Mouse (Mus musculus) heart, adult 18-20 months (tissue): ENCODE data around the gene Vmn2r99. TPM values are rescaled to one million over a fixed set of nuclear protein-coding genes. Genes with fewer than 3 reads are reported as not detected.

Experiments
- DNase-seq, 2 experiments: peaks; one replicate each; pipeline ENCODE4 v3.0.0; 2021 to 2022; ENCODE audit warnings: mixed read lengths in 1 of 2
- long read RNA-seq, 2 experiments: library from polyadenylated mRNA; stranded (forward); transcript quantifications; one replicate each; pipeline ENCODE4 v2.0.0; 2021
- total RNA-seq, 2 experiments: library from RNA; stranded (reverse); gene quantifications; 2 replicates each; pipeline ENCODE4 v1.2.3; 2021

Vmn2r99 gene
- total RNA-seq: not detected
- long read RNA-seq, experiment 1: 0 reads
- long read RNA-seq, experiment 2: 0 reads

DNA sequence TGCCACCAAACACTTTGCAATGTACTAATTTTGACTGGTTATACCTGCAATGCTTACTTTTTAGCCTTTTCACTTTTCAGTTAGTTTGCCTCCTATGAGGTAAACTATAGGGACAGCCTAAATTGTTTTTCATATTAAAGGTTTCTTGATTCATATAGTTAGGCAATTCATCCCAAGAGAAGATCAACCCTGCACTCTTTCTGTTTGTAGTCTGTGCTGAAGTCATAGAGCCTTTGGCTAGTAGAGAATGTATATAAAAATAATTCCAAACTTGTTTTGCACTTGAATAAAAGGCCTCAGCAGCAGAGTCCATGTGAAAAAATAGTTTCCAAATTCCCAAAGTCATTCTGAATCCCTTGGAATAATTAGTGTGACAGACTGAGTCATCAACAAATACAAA is at the start of gene Vmn2r99:
TSS of gene Vmn2r99 (plus strand) at position 301 of the 400 bp plus-strand sequence.
- DNase-seq: no peak

DNA sequence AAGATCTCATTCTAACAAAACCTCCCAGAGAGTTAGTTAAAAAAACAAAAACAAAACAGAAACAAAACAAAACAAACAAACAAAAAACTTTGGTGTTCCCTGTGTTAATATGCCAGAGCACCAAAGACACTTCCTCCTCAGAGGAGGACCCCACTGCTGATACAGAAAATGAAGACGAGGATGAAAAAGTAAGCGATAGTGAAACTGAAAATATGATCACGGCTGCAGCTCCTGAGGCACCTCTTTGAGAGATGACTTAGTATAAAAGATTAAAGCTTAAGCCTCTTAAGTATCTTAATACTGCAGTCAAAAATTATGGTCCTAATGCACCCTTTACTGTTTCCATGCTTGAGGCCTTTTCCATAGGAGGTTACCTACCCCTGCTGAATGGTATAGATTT is 75.9 kb downstream of the Vmn2r99 start:
- DNase-seq: no peak

DNA sequence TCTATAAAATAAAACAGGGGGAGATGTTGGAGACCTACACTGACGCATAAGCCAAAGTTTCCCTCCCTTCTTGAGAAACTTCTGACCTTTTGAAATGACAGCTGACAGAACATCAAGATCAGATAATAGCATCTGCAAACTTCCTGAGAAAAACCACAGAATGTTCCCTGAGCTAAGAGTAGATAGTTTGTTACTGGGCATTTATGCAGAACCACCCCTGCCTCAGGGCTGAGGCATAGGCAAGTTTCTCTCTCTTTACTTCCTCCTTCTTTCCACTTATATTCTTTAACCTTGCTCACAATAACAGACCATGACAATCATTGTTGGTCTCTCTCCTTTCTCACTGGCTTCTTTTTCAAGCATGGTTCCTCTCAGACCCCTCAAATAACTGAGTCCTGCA is 83.2 kb downstream of the Vmn2r99 start:
- no peak for DNase-seq

Other genes starting within 250 kb of the Vmn2r99 start
- gene Vmn2r100, start 142.8 kb downstream of the Vmn2r99 start, total RNA-seq: not detected
- not detected for gene Vmn2r101, start 215.3 kb downstream of the Vmn2r99 start, total RNA-seq